Mouse (Mus musculus) ES-E14 (cell line): ENCODE measurements around the gene Dph3. TPM values are rescaled to one million over a fixed set of nuclear protein-coding genes. Genes with fewer than 3 reads are reported as not detected.

ENCODE experiments used
- DNase-seq: peaks from one replicate; pipeline ENCODE4 v3.0.0-alpha.2; 2013; ENCODE audit warnings: low read depth, low spot score
- H3K27ac ChIP-seq: 2 replicates; pipeline ENCODE4 v1.5.1; 2012; ENCODE audit warnings: low read depth, mild to moderate bottlenecking, low read length, moderate library complexity, mixed read lengths; ENCODE audit not compliant: poor library complexity, insufficient read depth, severe bottlenecking
- H3K36me3 ChIP-seq: 2 replicates; pipeline ENCODE4 v1.6.1; 2012; ENCODE audit warnings: mild to moderate bottlenecking, low read length, moderate library complexity, mixed read lengths; ENCODE audit not compliant: control insufficient read depth, poor library complexity, insufficient read depth, severe bottlenecking
- H3K4me1 ChIP-seq, 2 experiments: fragments of 150-350 bp in 1 of 2; sonication (generic) in 1 of 2; 2 replicates each; pipeline ENCODE4 v1.6.1; 2012; ENCODE audit warnings: low read length in 2 of 2, mild to moderate bottlenecking in 1 of 2, mixed read lengths in 1 of 2; ENCODE audit not compliant: control insufficient read depth in 2 of 2, insufficient read depth in 2 of 2, poor library complexity in 1 of 2
- H3K4me3 ChIP-seq, 2 experiments: fragments of 150-350 bp in 1 of 2; sonication (generic) in 1 of 2; 2 replicates each; pipeline ENCODE4 v1.5.1; 2012; ENCODE audit warnings: low read length in 2 of 2, low read depth in 1 of 2, mild to moderate bottlenecking in 1 of 2, mixed read lengths in 1 of 2; ENCODE audit not compliant: insufficient read depth in 1 of 2, poor library complexity in 1 of 2, severe bottlenecking in 1 of 2
- H3K9ac ChIP-seq: 2 replicates; pipeline ENCODE4 v1.6.1; 2012; ENCODE audit warnings: low read depth, mild to moderate bottlenecking, low read length, mixed read lengths; ENCODE audit not compliant: poor library complexity, insufficient read depth, severe bottlenecking
- H3K9me3 ChIP-seq: fragments of 150-350 bp; sonication (generic); 2 replicates; pipeline ENCODE4 v1.6.1; 2012; ENCODE audit warnings: low read depth, mild to moderate bottlenecking, low read length; ENCODE audit not compliant: control insufficient read depth, insufficient read depth
- CHD2 ChIP-seq: IDR thresholded peaks from 2 replicates; pipeline ENCODE4 v1.6.1; 2014; ENCODE audit warnings: mild to moderate bottlenecking, low read depth, low read length, inconsistent platforms
- HCFC1 ChIP-seq: IDR thresholded peaks from 2 replicates; pipeline ENCODE4 v1.6.1; 2012; ENCODE audit warnings: low read length, inconsistent platforms, borderline replicate concordance; ENCODE audit not compliant: insufficient read depth
- MAFK ChIP-seq: IDR thresholded peaks from 2 replicates; pipeline ENCODE4 v1.6.1; 2014; ENCODE audit warnings: mild to moderate bottlenecking, low read depth, low read length, inconsistent platforms; ENCODE audit not compliant: insufficient read depth
- ZC3H11A ChIP-seq: IDR thresholded peaks from 2 replicates; pipeline ENCODE4 v1.6.1; 2012; ENCODE audit warnings: low read depth, mild to moderate bottlenecking, inconsistent platforms, low read length, borderline replicate concordance
- ZNF384 ChIP-seq: IDR thresholded peaks from 2 replicates; pipeline ENCODE4 v1.6.1; 2012; ENCODE audit warnings: low read depth, low read length, inconsistent platforms
- in situ Hi-C, 2 experiments: fragments of 600-800 bp; cut with MboI; formaldehyde crosslinking; loops; one replicate each; pipeline ENCODE4 v1.15.1; 2025; ENCODE audit warnings: low sequenced_read_pairs in 2 of 2, inconsistent platforms in 1 of 2; ENCODE audit not compliant: unreplicated experiment in 2 of 2
- total RNA-seq: library from RNA; depleted of rRNA; stranded (reverse); fragments of 300-350 nt; gene quantifications from 2 replicates; pipeline ENCODE4 v1.2.3, GENCODE M21; 2012

Dph3 gene
- total RNA-seq, 1 experiment: 75.8 TPM

DNA sequence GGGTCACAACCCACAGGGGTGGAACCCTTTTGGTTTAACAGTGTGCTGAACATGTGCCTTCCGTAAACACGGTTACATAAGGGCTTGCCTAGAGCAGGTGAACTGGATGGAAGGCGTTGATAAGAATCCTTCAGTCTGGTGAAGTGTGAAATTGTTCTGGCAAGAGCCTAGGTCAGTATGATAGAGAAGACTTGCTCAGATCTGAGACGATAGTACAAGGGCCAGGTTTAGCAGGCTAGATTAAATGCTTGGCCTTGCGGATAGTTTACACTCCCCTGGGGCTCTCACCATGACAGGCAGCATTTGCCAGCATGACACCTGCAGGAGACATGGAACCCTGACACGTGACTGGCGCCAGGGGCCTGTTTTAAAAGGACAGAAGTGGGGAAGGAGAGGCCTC, 20.1 kb upstream of the Dph3 start:
- Histone ChIP-seq H3K36me3 (peaks cover 9% of the 10 kb centered on the region), H3K27ac (peak overlapping the region; percentile 14; the same call in 1 of the 2 replicates), H3K4me3 (no peak overlapping the region), H3K9ac (peak overlapping the region; percentile 14; the same call in 1 of the 2 replicates), H3K4me1 (peaks cover 0 to 20% of the 10 kb centered on the region in 2 experiments; a peak in 3 of 4 replicates), H3K9me3 (no peaks in the 10 kb centered on the region)
- TF ChIP-seq ZC3H11A (no peak), MAFK (no peak), HCFC1 (no peak), ZNF384 (no peak), CHD2 (no peak)
- DNase-seq: no peak
- in situ Hi-C loops: no loop called here

DNA sequence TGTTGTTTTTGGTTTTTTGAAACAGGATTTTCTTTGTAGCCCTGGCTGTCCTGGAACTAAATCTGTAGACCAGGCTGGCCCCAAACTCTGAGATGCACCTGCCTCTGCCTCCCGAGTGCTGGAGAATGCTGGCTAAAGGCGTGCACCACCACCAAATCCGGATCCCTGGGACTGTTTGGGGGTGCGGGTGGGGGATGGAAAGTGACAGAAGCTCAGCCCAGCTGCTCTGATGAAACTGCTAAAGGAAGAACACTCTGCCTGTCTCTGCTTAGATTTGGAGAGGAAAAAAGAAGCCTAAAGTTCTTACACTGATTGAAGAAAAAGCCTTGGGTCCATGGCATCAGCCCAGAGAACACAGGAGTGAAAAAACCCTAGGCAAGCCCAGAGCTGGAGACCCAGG, 18.0 kb upstream of the Dph3 start:
- in situ Hi-C loops: no loop called here
- Histone ChIP-seq H3K9me3 (no peaks in the 10 kb centered on the region), H3K4me3 (no peak overlapping the region), H3K9ac (no peak overlapping the region), H3K4me1 (peaks cover 0 to 20% of the 10 kb centered on the region in 2 experiments; a peak in 3 of 4 replicates), H3K36me3 (peaks cover 27% of the 10 kb centered on the region), H3K27ac (peak overlapping the region; percentile 30; the same call in 1 of the 2 replicates)
- TF ChIP-seq ZNF384 (no peak), MAFK (no peak), ZC3H11A (no peak), HCFC1 (no peak), CHD2 (no peak)
- no peak for DNase-seq

DNA sequence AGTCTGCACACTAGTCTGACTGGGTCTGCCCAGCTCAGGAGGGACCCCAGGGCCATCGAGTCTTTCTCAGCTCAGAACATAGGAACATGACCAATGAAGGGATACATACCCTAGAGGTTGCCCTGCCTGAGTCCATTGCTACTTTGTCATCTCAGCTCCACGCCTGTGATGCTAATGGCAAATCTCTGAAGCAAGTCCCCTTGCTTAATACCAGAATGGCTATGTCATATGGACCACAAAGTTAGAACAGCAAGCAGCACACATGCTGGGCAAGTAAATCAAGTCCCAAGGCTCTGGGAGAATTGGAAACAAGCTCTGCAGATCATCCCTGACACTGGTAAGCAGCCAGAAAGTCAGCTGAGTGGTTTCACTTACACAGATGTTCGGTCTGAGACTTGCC, 13.4 kb upstream of the Dph3 start:
- DNase-seq: no peak
- no peak overlapping the region for H3K4me3 ChIP-seq
- H3K27ac ChIP-seq: no peak overlapping the region
- H3K9me3 ChIP-seq: no peaks in the 10 kb centered on the region
- peaks cover 0 to 6% of the 10 kb centered on the region in 2 experiments; a peak in 1 of 4 replicates for H3K4me1 ChIP-seq
- H3K36me3 ChIP-seq: peaks cover 57% of the 10 kb centered on the region
- in situ Hi-C loops: no loop called here
- H3K9ac ChIP-seq: no peak overlapping the region
- TF ChIP-seq CHD2: no peak
- TF ChIP-seq HCFC1: no peak
- TF ChIP-seq MAFK: no peak
- no peak for TF ChIP-seq ZC3H11A
- no peak for TF ChIP-seq ZNF384

DNA sequence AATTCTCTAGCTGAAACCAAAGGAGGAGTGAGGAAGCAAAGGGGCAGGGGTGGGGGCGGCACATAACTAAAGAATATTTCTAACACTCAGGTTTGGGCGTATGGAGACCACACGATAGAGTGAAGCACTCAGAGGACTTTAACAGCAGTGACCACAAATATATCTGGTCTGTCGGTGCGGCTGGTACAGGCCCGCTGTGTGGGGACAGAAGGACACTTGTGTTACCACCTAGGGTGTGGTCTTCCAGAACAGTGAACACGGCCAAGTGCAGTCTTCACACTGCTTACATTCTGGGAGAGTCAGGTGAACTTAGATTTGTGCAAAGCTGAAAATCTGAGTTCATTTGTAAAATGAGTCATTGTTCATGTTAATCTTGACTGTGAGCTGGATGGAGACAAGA, 12.2 kb upstream of the Dph3 start:
- TF ChIP-seq ZNF384 (no peak), HCFC1 (no peak), MAFK (no peak), ZC3H11A (no peak), CHD2 (no peak)
- DNase-seq: no peak
- no peak overlapping the region for H3K27ac ChIP-seq
- H3K9ac ChIP-seq: no peak overlapping the region
- no peak overlapping the region for H3K4me3 ChIP-seq
- in situ Hi-C loops: no loop called here
- peaks cover 66% of the 10 kb centered on the region for H3K36me3 ChIP-seq
- no peaks in the 10 kb centered on the region for H3K9me3 ChIP-seq
- H3K4me1 ChIP-seq: peaks cover 0 to 2% of the 10 kb centered on the region in 2 experiments; a peak in 1 of 4 replicates

DNA sequence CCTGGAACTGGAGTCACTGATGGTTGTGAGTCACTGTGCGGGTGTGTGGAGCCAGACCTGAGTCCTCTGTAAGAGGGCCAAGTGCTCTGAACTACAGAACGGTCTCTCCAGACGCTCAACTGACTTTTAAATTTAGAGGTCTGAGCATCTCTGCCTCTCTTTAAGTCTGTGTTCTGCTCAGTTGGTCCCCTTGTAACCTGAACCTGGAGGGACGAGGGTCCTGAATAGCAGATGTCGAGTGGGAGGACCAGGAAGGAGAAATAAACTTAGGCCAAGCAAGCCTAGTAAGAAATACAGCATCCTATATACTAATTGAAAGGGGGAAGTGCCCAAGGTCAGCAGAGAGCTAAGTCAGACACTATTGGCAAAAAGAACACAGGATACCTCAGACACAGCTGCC, 11.2 kb upstream of the Dph3 start:
- TF ChIP-seq CHD2 (no peak), HCFC1 (no peak), ZC3H11A (no peak), MAFK (no peak), ZNF384 (no peak)
- Histone ChIP-seq H3K4me3 (no peak overlapping the region), H3K9ac (no peak overlapping the region), H3K36me3 (peaks cover 64% of the 10 kb centered on the region), H3K4me1 (no peaks in the 10 kb centered on the region), H3K27ac (no peak overlapping the region), H3K9me3 (no peaks in the 10 kb centered on the region)
- in situ Hi-C loops: no loop called here
- no peak for DNase-seq
